Mouse (Mus musculus) liver, adult 2 months (tissue): ENCODE measurements around the gene Sgk2. TPM values are rescaled to one million over a fixed set of nuclear protein-coding genes. Genes with fewer than 3 reads are reported as not detected.

Experiments
- DNase-seq: peaks from one replicate; pipeline ENCODE4 v3.0.0-alpha.2; 2011; ENCODE audit warnings: low read depth, low spot score; ENCODE audit errors: extremely low read depth
- H3K27ac ChIP-seq: fragments of 200-500 bp; replicated peaks from 2 replicates; pipeline ENCODE4 v1.5.1; 2012; ENCODE audit warnings: low read depth, mild to moderate bottlenecking, control low read depth, inconsistent platforms, low read length; ENCODE audit not compliant: insufficient read depth
- H3K27me3 ChIP-seq: fragments of 200-500 bp; 2 replicates; pipeline ENCODE4 v1.6.1; 2012; ENCODE audit warnings: mild to moderate bottlenecking, moderate library complexity, low read length, inconsistent platforms; ENCODE audit not compliant: control insufficient read depth, insufficient read depth
- H3K36me3 ChIP-seq: fragments of 200-500 bp; 2 replicates; pipeline ENCODE4 v1.6.1; 2012; ENCODE audit warnings: low read length, inconsistent platforms; ENCODE audit not compliant: control insufficient read depth, insufficient read depth
- H3K4me1 ChIP-seq: fragments of 200-500 bp; 2 replicates; pipeline ENCODE4 v1.6.1; 2011; ENCODE audit warnings: low read length; ENCODE audit not compliant: control insufficient read depth, insufficient read depth
- H3K4me3 ChIP-seq: fragments of 200-500 bp; 2 replicates; pipeline ENCODE4 v1.5.1; 2011; ENCODE audit warnings: low read depth, mild to moderate bottlenecking, control low read depth, low read length, moderate library complexity; ENCODE audit not compliant: insufficient read depth
- H3K79me2 ChIP-seq: fragments of 200-500 bp; 2 replicates; pipeline ENCODE4 v1.6.1; 2012; ENCODE audit warnings: inconsistent platforms, mild to moderate bottlenecking, low read length, moderate library complexity; ENCODE audit not compliant: control insufficient read depth, insufficient read depth
- H3K9ac ChIP-seq: fragments of 200-500 bp; 2 replicates; pipeline ENCODE4 v1.6.1; 2012; ENCODE audit warnings: low read depth, mild to moderate bottlenecking, control low read depth, inconsistent platforms, low read length
- CTCF ChIP-seq: fragments of 200-500 bp; IDR thresholded peaks from 2 replicates; pipeline ENCODE4 v1.5.1; 2011; ENCODE audit warnings: low read depth, low read length, control low read depth
- POLR2A ChIP-seq: fragments of 200-500 bp; IDR thresholded peaks from 2 replicates; pipeline ENCODE4 v1.6.1; 2011; ENCODE audit warnings: low read length, control low read depth; ENCODE audit not compliant: insufficient read depth; ENCODE audit errors: extremely low read depth
- WGBS: fragments of 180-500 bp; shearing (Covaris S2); methylation state at CpG from one replicate; pipeline ENCODE4 v1.1.7; 2018; 5-methylcytosine and 5-hydroxymethylcytosine counted together
- polyA plus RNA-seq: library from polyadenylated mRNA; depleted of rRNA; stranded (reverse); fragments of >200 nt; gene quantifications from 2 replicates; pipeline ENCODE4 v1.2.3, GENCODE M21; 2012
- total RNA-seq: library from RNA; depleted of rRNA; stranded (reverse); fragments of >200 nt; gene quantifications from 2 replicates; pipeline ENCODE4 v1.2.3, GENCODE M21; 2014

The Sgk2 gene
- total and polyA plus RNA-seq, 2 experiments: 27.8 to 39.4 TPM

- H3K27ac ChIP-seq: no peak overlapping the region
- DNase-seq: no peak
- no peaks in the 10 kb centered on the region for H3K79me2 ChIP-seq
- H3K9ac ChIP-seq: no peak overlapping the region
- H3K27me3 ChIP-seq: no peaks in the 10 kb centered on the region
- peaks cover 1% of the 10 kb centered on the region; the same call in 1 of the 2 replicates for H3K4me1 ChIP-seq
- WGBS: 63% methylated on average over 14 of the region's 14 CpGs
- no peak for TF ChIP-seq POLR2A
- H3K36me3 ChIP-seq: no peaks in the 10 kb centered on the region
- H3K4me3 ChIP-seq: no peak overlapping the region
These were observed 38.9 kb upstream of the Sgk2 start for GRCm38 (mm10) chr2:162948221-162948620.

- Histone ChIP-seq H3K4me3 (no peak overlapping the region), H3K79me2 (no peaks in the 10 kb centered on the region), H3K9ac (no peak overlapping the region), H3K27me3 (no peaks in the 10 kb centered on the region), H3K27ac (no peak overlapping the region), H3K4me1 (no peaks in the 10 kb centered on the region), H3K36me3 (no peaks in the 10 kb centered on the region)
- 96% methylated on average over 2 of the region's 2 CpGs for WGBS
- TF ChIP-seq POLR2A (no peak), CTCF (no peak)
- DNase-seq: no peak
These were observed 36.4 kb upstream of the Sgk2 start for GRCm38 (mm10) chr2:162950776-162951175.

- 97% methylated on average over 2 of the region's 2 CpGs for WGBS
- Histone ChIP-seq H3K9ac (no peak overlapping the region), H3K79me2 (no peaks in the 10 kb centered on the region), H3K27me3 (no peaks in the 10 kb centered on the region), H3K4me1 (no peaks in the 10 kb centered on the region), H3K27ac (no peak overlapping the region), H3K36me3 (no peaks in the 10 kb centered on the region), H3K4me3 (no peak overlapping the region)
- DNase-seq: peak; percentile 24
- TF ChIP-seq POLR2A (no peak), CTCF (peak; percentile 23; the same call in 1 of the 2 replicates)
These were observed 30.3 kb upstream of the Sgk2 start for GRCm38 (mm10) chr2:162956843-162957242.

GRCm38 (mm10) chr2:162961321-162961720 is 25.8 kb upstream of the Sgk2 start:
- no peak for DNase-seq
- Histone ChIP-seq H3K9ac (no peak overlapping the region), H3K4me1 (no peaks in the 10 kb centered on the region), H3K79me2 (no peaks in the 10 kb centered on the region), H3K4me3 (no peak overlapping the region), H3K27me3 (no peaks in the 10 kb centered on the region), H3K36me3 (no peaks in the 10 kb centered on the region), H3K27ac (no peak overlapping the region)
- 85% methylated on average over 8 of the region's 10 CpGs for WGBS
- TF ChIP-seq POLR2A (no peak), CTCF (no peak)

GRCm38 (mm10) chr2:162966734-162967133 is 20.4 kb upstream of the Sgk2 start:
- WGBS: 90% methylated on average over 2 of the region's 2 CpGs

GRCm38 (mm10) chr2:162968357-162968756 is 18.8 kb upstream of the Sgk2 start:
- no peak overlapping the region for H3K27ac ChIP-seq
- no peaks in the 10 kb centered on the region for H3K27me3 ChIP-seq
- peaks cover 3% of the 10 kb centered on the region; the same call in 1 of the 2 replicates for H3K4me1 ChIP-seq
- peak; percentile 90 for TF ChIP-seq CTCF
- TF ChIP-seq POLR2A: no peak
- no peak overlapping the region for H3K9ac ChIP-seq
- H3K79me2 ChIP-seq: no peaks in the 10 kb centered on the region
- peak; percentile 24 for DNase-seq
- 7% methylated on average over 5 of the region's 5 CpGs for WGBS
- H3K36me3 ChIP-seq: no peaks in the 10 kb centered on the region
- H3K4me3 ChIP-seq: no peak overlapping the region

More at GRCm38 (mm10) chr2:162966734-162967133, 20.4 kb upstream of the Sgk2 start:
- H3K27me3 ChIP-seq: no peaks in the 10 kb centered on the region
- no peak overlapping the region for H3K4me3 ChIP-seq
- no peak overlapping the region for H3K9ac ChIP-seq
- H3K27ac ChIP-seq: no peak overlapping the region
- no peaks in the 10 kb centered on the region for H3K79me2 ChIP-seq
- H3K4me1 ChIP-seq: no peaks in the 10 kb centered on the region
- TF ChIP-seq CTCF: no peak
- no peak for TF ChIP-seq POLR2A
- DNase-seq: no peak
- H3K36me3 ChIP-seq: no peaks in the 10 kb centered on the region
